Mouse (Mus musculus) adipocyte (in vitro differentiated cells): ENCODE measurements around the gene Lrrc8e.

Source experiments
- DNase-seq: peaks from one replicate; pipeline ENCODE4 v3.0.0-alpha.2; 2016; ENCODE audit warnings: low spot score

The Lrrc8e gene

GRCm38 (mm10) chr8:4226739-4227347, at the start of gene Lrrc8e:
Lrrc8e (plus strand) TSS chr8:4226827.
- no peak for DNase-seq

- DNase-seq: no peak
These were observed 43.2 kb upstream of the Lrrc8e start for GRCm38 (mm10) chr8:4183409-4183808.

GRCm38 (mm10) chr8:4186151-4186550, 40.5 kb upstream of the Lrrc8e start:
- no peak for DNase-seq

- DNase-seq: no peak
These were observed 38.0 kb upstream of the Lrrc8e start for GRCm38 (mm10) chr8:4188605-4189004.

- DNase-seq: no peak
These were observed 37.5 kb upstream of the Lrrc8e start for GRCm38 (mm10) chr8:4189031-4189722.

- no peak for DNase-seq
These were observed 34.3 kb upstream of the Lrrc8e start for GRCm38 (mm10) chr8:4192305-4192704.

GRCm38 (mm10) chr8:4192807-4193587, 33.6 kb upstream of the Lrrc8e start:
- peak; percentile 85 for DNase-seq

- no peak for DNase-seq
These were observed 33.1 kb upstream of the Lrrc8e start for GRCm38 (mm10) chr8:4193588-4193894.

- DNase-seq: no peak
These were observed 25.3 kb upstream of the Lrrc8e start for GRCm38 (mm10) chr8:4201321-4201720.

GRCm38 (mm10) chr8:4205246-4206123, 21.1 kb upstream of the Lrrc8e start:
- DNase-seq: no peak

- DNase-seq: no peak
These were observed 20.2 kb upstream of the Lrrc8e start for GRCm38 (mm10) chr8:4206182-4207015.

- no peak for DNase-seq
These were observed 19.6 kb upstream of the Lrrc8e start for GRCm38 (mm10) chr8:4207016-4207350.

- DNase-seq: no peak
These were observed 15.5 kb upstream of the Lrrc8e start for GRCm38 (mm10) chr8:4211097-4211496.

- DNase-seq: no peak
These were observed 13.8 kb upstream of the Lrrc8e start for GRCm38 (mm10) chr8:4212809-4213209.

- DNase-seq: no peak
These were observed 13.2 kb upstream of the Lrrc8e start for GRCm38 (mm10) chr8:4213210-4214005.

- no peak for DNase-seq
These were observed 12.3 kb upstream of the Lrrc8e start for GRCm38 (mm10) chr8:4214006-4214980.

GRCm38 (mm10) chr8:4216296-4216695, 10.3 kb upstream of the Lrrc8e start:
- DNase-seq: no peak

GRCm38 (mm10) chr8:4216791-4217621, 9.6 kb upstream of the Lrrc8e start, which contains the start of gene Prr36:
Prr36 (minus strand) TSS chr8:4217459.
- no peak for DNase-seq
